Mouse (Mus musculus) cerebellum, adult 18-20 months (tissue): ENCODE data around the gene Stfa2.
"Not testable (repeated sequence)": the region's sequence is repeated elsewhere in the genome, so short reads cannot be mapped to it uniquely, and the experiment has no call there.

Source experiments
- DNase-seq, 2 experiments: peaks; one replicate each; pipeline ENCODE4 v3.0.0; 2021

Stfa2 gene

GRCm38 (mm10) chr16:36408357-36408756 lies at the start of gene Stfa2:
TSS of gene Stfa2 (minus strand) at chr16:36408457.
- no peak for DNase-seq

- no peak for DNase-seq
These were observed 47.1 kb upstream of the Stfa2 start, which contains the start of gene Stfa3 for GRCm38 (mm10) chr16:36455342-36455802. TSS of gene Stfa3 (minus strand) at chr16:36455392.

GRCm38 (mm10) chr16:36420979-36421378 lies 12.7 kb upstream of the Stfa2 start:
- not testable (repeated sequence) for DNase-seq

GRCm38 (mm10) chr16:36389060-36389459 lies 19.2 kb downstream of the Stfa2 start:
- DNase-seq: no peak

- not testable (repeated sequence) for DNase-seq
These were observed 40.6 kb downstream of the Stfa2 start, which contains the start of gene BC100530 for GRCm38 (mm10) chr16:36367648-36368047. TSS of gene BC100530 (minus strand) at chr16:36367748.
